Mouse (Mus musculus) neural tube, embryonic 13.5 days (tissue): ENCODE measurements around the gene 2610301B20Rik. TPM values are rescaled to one million over a fixed set of nuclear protein-coding genes. Genes with fewer than 3 reads are reported as not detected.
A peak's percentile ranks its signal among the peaks of the same experiment; 100 is the strongest.

Experiments used
- ATAC-seq: fragments of 200-750 bp; cut with Nextera tagmentation; 2 replicates; pipeline ENCODE4 v1.8.0; 2017; ENCODE audit warnings: low read depth, mild to moderate bottlenecking, moderate TSS enrichment, moderate library complexity
- H3K27ac ChIP-seq: fragments of 300-500 bp; sonication (generic); replicated peaks from 2 replicates; pipeline ENCODE4 v1.5.1; 2015; ENCODE audit warnings: moderate library complexity, mild to moderate bottlenecking, inconsistent platforms
- H3K27me3 ChIP-seq: fragments of 300-500 bp; sonication (generic); 2 replicates; pipeline ENCODE4 v1.6.1; 2015; ENCODE audit warnings: mild to moderate bottlenecking, inconsistent platforms
- H3K36me3 ChIP-seq: fragments of 300-500 bp; sonication (generic); 2 replicates; pipeline ENCODE4 v1.6.1; 2015; ENCODE audit warnings: mild to moderate bottlenecking, inconsistent platforms
- H3K4me1 ChIP-seq: fragments of 300-500 bp; sonication (generic); replicated peaks from 2 replicates; pipeline ENCODE4 v1.6.1; 2015; ENCODE audit warnings: inconsistent platforms
- H3K4me2 ChIP-seq: fragments of 300-500 bp; sonication (generic); 2 replicates; pipeline ENCODE4 v1.6.1; 2015; ENCODE audit warnings: inconsistent platforms, mild to moderate bottlenecking, moderate library complexity
- H3K4me3 ChIP-seq: fragments of 300-500 bp; sonication (generic); 2 replicates; pipeline ENCODE4 v1.5.1; 2015; ENCODE audit warnings: mild to moderate bottlenecking, inconsistent platforms
- H3K9ac ChIP-seq: fragments of 300-500 bp; sonication (generic); 2 replicates; pipeline ENCODE4 v1.6.1; 2015; ENCODE audit warnings: moderate library complexity, mild to moderate bottlenecking, inconsistent platforms
- H3K9me3 ChIP-seq: fragments of 300-500 bp; sonication (generic); 2 replicates; pipeline ENCODE4 v1.6.1; 2016; ENCODE audit warnings: inconsistent platforms
- WGBS: fragments of 180-500 bp; shearing (Covaris S2); methylation state at CpG from one replicate; pipeline ENCODE4 v1.1.7; 2015; 5-methylcytosine and 5-hydroxymethylcytosine counted together
- polyA plus RNA-seq: library from polyadenylated mRNA; unstranded; fragments of >200 nt; fragmentation: Nextera tagmentation; extraction: Ambion mirVana; gene quantifications from 2 replicates; pipeline ENCODE4 v1.2.1, GENCODE M21; 2015

Gene 2610301B20Rik
- polyA plus RNA-seq, 1 experiment from 2014 or later: 40.6 TPM

DNA sequence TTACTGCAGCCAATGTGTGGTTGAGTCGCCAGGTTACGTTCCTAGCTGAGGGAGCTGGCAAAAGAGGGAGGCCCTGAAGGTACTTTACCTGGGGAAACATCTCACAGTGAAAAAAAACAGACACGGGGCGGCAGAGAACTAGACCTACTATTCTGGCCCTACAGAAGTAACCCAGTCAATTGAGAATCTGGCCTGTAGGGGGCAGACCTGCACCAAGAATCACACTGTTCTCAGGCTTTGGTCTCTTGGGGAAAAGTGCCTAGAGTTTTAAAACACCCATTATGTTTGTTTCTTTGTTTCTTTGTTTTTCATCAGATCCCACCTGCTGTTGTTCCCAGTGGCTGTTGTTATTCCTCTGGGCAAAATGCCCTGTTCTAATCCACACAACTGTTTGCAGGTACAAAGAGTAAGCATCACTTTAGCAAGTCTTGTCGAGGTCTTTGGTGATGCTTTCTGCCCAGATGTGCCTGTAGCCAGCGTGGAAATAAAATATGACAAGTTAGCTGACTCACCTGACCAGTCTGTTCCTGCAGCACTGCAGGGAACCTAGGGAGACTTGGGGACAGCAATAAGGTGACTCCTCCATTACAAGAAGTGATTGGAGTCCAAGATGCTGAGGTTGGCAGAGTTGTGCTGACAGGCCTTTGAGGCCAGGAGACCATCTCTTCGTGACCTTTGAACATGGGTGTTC lies 38.5 kb downstream of the 2610301B20Rik start:
- ATAC-seq: peak; percentile 94
- 26% methylated on average over 7 of the region's 7 CpGs for WGBS
- Histone ChIP-seq H3K4me3 (no peak overlapping the region), H3K9me3 (no peaks in the 10 kb centered on the region), H3K4me1 (no peaks in the 10 kb centered on the region), H3K4me2 (no peak overlapping the region), H3K27ac (no peak overlapping the region), H3K36me3 (no peaks in the 10 kb centered on the region), H3K9ac (no peak overlapping the region), H3K27me3 (peaks cover 6% of the 10 kb centered on the region; the same call in 1 of the 2 replicates)

DNA sequence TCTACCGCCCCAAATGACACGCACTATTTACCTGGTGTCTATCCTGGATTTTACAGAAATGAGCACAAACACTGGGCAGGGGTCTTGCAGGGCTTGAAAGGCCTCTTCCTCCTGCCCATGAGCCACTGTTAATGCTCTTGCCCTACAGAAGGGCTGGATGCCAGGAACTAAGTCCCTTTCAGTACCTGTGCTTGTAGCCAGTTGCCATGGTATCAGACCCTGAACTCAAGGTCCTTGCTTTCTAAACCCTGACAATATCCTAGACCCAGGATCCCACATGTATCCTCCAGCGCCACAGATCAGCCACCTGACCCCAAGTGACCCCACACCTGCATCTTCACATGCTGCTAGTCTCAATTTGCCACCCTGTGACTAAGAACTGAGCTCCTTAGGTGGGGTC lies 39.1 kb downstream of the 2610301B20Rik start:
- Histone ChIP-seq H3K27ac (no peak overlapping the region), H3K9ac (no peak overlapping the region), H3K4me2 (no peak overlapping the region), H3K4me1 (no peaks in the 10 kb centered on the region), H3K4me3 (no peak overlapping the region), H3K27me3 (peaks cover 6% of the 10 kb centered on the region; the same call in 1 of the 2 replicates), H3K36me3 (no peaks in the 10 kb centered on the region), H3K9me3 (no peaks in the 10 kb centered on the region)
- ATAC-seq: no peak
- 84% methylated on average over 3 of the region's 3 CpGs for WGBS

DNA sequence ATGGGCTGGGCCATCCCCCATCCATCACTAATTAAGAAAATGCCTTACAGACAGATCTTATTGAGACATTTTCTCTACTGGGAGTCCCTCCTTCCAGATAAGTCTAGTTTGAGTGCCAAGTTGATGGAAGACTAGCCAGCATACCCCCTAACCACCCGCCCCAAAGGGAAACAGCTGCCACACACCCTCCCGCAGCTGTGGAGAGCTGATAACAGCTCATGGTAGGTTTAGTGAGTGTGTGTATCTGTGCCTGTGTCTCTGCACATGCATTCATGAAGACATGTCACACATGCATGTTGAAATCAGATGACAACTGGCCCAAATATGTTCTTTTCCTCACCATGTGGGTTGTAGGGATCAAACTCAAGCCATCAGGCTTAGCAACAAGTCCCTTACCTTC lies 40.5 kb downstream of the 2610301B20Rik start:
- H3K36me3 ChIP-seq: no peaks in the 10 kb centered on the region

DNA sequence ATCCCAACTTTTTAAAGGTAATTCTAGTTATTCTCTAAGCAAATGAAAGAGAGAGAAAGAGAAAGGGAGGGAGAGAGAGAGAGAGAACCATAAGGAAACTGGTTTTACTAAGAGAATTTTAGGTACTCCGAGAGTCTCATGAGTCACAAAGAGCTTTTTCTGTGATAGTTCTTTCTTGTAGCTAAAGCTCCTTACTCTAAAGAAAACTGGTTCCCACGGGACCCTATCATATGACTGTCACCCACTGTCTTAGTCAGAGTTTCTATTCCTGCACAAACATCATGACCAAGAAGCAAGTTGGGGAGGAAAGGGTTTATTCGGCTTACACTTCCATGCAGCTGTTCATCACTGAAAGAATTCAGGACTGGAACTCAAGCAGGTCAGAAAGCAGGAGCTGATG lies 41.0 kb downstream of the 2610301B20Rik start:
- no peaks in the 10 kb centered on the region for H3K4me1 ChIP-seq

More for the DNA sequence above, 40.5 kb downstream of the 2610301B20Rik start:
- H3K4me3 ChIP-seq: no peak overlapping the region
- no peak overlapping the region for H3K27ac ChIP-seq
- H3K9ac ChIP-seq: no peak overlapping the region
- no peaks in the 10 kb centered on the region for H3K9me3 ChIP-seq
- ATAC-seq: no peak
- H3K4me2 ChIP-seq: no peak overlapping the region
- H3K4me1 ChIP-seq: no peaks in the 10 kb centered on the region
- WGBS: 92% methylated on average over 2 of the region's 2 CpGs
- peaks cover 6% of the 10 kb centered on the region; the same call in 1 of the 2 replicates for H3K27me3 ChIP-seq

DNA sequence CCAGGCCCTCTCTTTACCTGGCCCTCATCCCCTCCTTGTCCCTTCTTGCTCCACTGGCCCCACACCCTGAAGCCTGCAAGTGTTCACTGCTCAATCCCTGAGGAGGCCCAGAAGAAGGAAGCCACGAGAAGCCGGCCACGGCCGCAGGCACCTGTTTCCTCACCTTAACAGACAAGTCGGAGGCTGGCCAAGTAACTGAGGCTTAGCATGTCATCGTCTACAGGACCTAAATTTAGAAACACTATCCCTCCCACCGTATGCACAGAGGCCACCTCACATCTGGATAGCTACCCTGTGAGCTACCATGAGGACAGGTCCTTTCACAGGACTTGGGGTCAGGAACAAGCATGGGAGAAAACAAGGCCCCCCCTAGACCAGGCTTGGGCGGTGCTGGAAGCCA lies 44.1 kb downstream of the 2610301B20Rik start:
- no peak for ATAC-seq
- Histone ChIP-seq H3K4me2 (no peak overlapping the region), H3K36me3 (no peaks in the 10 kb centered on the region), H3K9ac (no peak overlapping the region), H3K4me1 (peaks cover 4% of the 10 kb centered on the region; the same call in 1 of the 2 replicates), H3K9me3 (no peaks in the 10 kb centered on the region), H3K4me3 (no peak overlapping the region), H3K27ac (no peak overlapping the region), H3K27me3 (no peaks in the 10 kb centered on the region)
- 85% methylated on average over 8 of the region's 8 CpGs for WGBS

More for the DNA sequence above, 41.0 kb downstream of the 2610301B20Rik start:
- H3K4me2 ChIP-seq: no peak overlapping the region
- H3K9ac ChIP-seq: no peak overlapping the region
- ATAC-seq: no peak
- 89% methylated on average over 3 of the region's 3 CpGs for WGBS
- no peak overlapping the region for H3K27ac ChIP-seq
- H3K9me3 ChIP-seq: no peaks in the 10 kb centered on the region
- peaks cover 6% of the 10 kb centered on the region; the same call in 1 of the 2 replicates for H3K27me3 ChIP-seq
- H3K4me3 ChIP-seq: no peak overlapping the region
- H3K36me3 ChIP-seq: no peaks in the 10 kb centered on the region

DNA sequence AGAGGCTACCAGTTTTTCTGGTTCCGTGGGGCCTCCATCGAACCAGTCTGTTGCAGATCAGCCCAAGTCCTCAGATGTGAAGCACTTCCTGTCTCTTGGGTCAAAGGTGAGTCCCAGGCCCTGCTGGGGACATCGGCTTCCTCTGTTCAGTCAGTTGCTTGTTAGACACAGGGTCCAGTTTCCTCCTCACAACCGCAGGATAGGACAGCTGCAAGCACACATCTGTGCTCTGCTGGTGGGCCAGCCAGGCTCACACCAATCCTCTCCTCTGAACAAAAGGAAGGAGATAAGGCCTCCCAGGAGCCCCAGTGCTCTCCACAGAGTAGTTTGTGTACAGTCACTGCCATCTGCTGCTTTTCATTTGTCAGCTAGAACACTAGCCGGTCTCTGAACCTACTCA lies 44.8 kb downstream of the 2610301B20Rik start:
- Histone ChIP-seq H3K36me3 (no peaks in the 10 kb centered on the region), H3K4me2 (no peak overlapping the region), H3K9me3 (no peaks in the 10 kb centered on the region), H3K4me3 (no peak overlapping the region), H3K9ac (no peak overlapping the region), H3K27ac (no peak overlapping the region), H3K4me1 (peaks cover 5% of the 10 kb centered on the region; the same call in 1 of the 2 replicates), H3K27me3 (no peaks in the 10 kb centered on the region)
- WGBS: 81% methylated on average over 5 of the region's 5 CpGs
- no peak for ATAC-seq

DNA sequence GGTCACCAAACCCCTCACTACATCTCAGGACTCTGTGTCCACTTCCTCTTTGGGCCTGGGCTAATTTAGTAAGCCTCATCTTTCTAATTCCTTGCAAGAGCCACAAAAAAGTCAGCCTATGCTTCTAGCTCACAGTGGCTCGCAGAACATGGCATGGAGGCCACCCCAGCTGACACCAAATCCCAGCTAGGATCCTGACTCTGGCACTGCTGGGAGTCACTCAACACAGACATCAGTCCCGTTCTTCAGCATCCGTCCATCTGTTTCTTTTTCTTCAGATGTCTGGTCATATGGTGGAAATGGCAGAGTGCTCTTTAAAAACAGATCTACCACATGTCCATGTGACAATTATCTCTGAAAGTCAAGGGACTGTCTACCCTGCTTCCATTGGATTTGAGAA lies 45.2 kb downstream of the 2610301B20Rik start:
- H3K9me3 ChIP-seq: no peaks in the 10 kb centered on the region
- H3K4me1 ChIP-seq: peaks cover 5% of the 10 kb centered on the region; the same call in 1 of the 2 replicates
- no peak overlapping the region for H3K4me3 ChIP-seq
- WGBS: 86% methylated on average over 3 of the region's 3 CpGs
- no peak for ATAC-seq
- H3K27ac ChIP-seq: no peak overlapping the region
- no peaks in the 10 kb centered on the region for H3K36me3 ChIP-seq
- H3K27me3 ChIP-seq: no peaks in the 10 kb centered on the region
- no peak overlapping the region for H3K4me2 ChIP-seq
- no peak overlapping the region for H3K9ac ChIP-seq

DNA sequence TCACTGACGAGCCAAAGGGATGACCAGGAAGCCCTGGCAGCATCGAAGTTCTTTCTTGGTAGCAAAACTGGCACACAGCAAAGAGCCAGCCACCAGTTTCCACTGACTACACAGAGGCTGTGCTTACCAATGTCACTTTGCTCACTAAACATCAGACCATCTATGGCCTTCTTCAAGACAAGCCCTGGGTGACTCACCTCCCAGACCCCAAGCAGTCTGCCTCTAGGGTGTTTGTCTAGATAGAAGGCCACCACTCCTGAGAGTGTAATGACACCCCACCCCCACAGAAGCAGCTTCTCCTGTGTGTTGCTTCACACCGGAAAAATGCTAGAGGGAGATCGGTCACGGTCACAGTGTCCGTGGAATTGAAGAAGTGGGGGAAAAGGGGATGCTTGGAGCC lies 45.7 kb downstream of the 2610301B20Rik start:
- Histone ChIP-seq H3K4me1 (peaks cover 5% of the 10 kb centered on the region; the same call in 1 of the 2 replicates), H3K9me3 (no peaks in the 10 kb centered on the region)

DNA sequence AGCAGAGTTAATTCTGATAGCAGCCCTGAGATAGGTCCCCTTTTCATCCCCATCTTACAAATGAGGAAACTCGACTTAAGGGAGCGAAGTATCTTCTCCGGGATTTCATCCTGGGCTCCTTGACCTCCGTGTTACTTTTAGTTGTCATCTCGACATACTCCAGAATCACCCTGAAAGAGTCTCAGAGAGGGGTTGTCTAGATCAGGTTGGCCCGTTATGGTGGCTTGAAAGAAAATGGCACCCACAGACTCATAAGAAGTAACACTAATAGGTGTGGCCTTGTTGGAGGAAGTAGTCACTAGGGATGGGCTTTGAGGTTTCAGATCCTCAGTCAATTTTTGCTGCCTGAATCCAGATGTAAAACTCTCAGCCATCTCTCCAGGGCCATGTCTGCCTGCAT lies 46.3 kb downstream of the 2610301B20Rik start:
- H3K4me2 ChIP-seq: no peak overlapping the region
- no peaks in the 10 kb centered on the region for H3K36me3 ChIP-seq
- ATAC-seq: no peak

More for the DNA sequence above, 45.7 kb downstream of the 2610301B20Rik start:
- H3K9ac ChIP-seq: no peak overlapping the region
- no peaks in the 10 kb centered on the region for H3K36me3 ChIP-seq
- no peak overlapping the region for H3K4me2 ChIP-seq
- 90% methylated on average over 6 of the region's 6 CpGs for WGBS
- no peak overlapping the region for H3K4me3 ChIP-seq
- no peak for ATAC-seq
- no peaks in the 10 kb centered on the region for H3K27me3 ChIP-seq
- H3K27ac ChIP-seq: no peak overlapping the region

DNA sequence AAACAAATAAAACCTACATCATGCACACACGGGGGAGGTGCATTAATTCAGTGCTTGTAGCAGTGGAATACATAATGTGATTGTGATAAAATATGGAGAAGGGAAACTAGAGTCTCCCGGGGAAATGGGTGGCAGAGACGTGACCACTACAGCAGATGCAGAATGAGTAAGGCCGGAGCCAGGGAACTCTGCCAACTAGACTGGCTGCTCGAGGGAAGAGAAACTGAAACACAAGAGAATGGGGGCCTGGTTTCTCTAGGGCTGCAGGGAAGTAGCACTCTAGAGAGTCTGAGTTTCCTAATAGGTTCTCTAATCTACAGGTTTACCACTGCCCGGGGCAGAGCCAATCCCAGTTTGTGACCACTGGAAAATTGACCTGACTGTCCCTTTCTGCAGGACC lies 48.9 kb downstream of the 2610301B20Rik start:
- no peaks in the 10 kb centered on the region for H3K27me3 ChIP-seq
- no peak overlapping the region for H3K27ac ChIP-seq
- no peak overlapping the region for H3K4me3 ChIP-seq
- peaks cover 5% of the 10 kb centered on the region; the same call in 1 of the 2 replicates for H3K4me1 ChIP-seq
- no peak overlapping the region for H3K4me2 ChIP-seq
- no peaks in the 10 kb centered on the region for H3K9me3 ChIP-seq
- H3K9ac ChIP-seq: no peak overlapping the region
- 59% methylated on average over 6 of the region's 6 CpGs for WGBS
- H3K36me3 ChIP-seq: no peaks in the 10 kb centered on the region
- ATAC-seq: 0 out of 2 replicates have a peak, but pooled peaks have one; percentile 27

More for the DNA sequence above, 46.3 kb downstream of the 2610301B20Rik start:
- 93% methylated on average over 6 of the region's 6 CpGs for WGBS
- H3K27me3 ChIP-seq: no peaks in the 10 kb centered on the region
- no peak overlapping the region for H3K27ac ChIP-seq
- no peak overlapping the region for H3K9ac ChIP-seq
- H3K4me1 ChIP-seq: peaks cover 5% of the 10 kb centered on the region; the same call in 1 of the 2 replicates
- no peak overlapping the region for H3K4me3 ChIP-seq
- H3K9me3 ChIP-seq: no peaks in the 10 kb centered on the region

DNA sequence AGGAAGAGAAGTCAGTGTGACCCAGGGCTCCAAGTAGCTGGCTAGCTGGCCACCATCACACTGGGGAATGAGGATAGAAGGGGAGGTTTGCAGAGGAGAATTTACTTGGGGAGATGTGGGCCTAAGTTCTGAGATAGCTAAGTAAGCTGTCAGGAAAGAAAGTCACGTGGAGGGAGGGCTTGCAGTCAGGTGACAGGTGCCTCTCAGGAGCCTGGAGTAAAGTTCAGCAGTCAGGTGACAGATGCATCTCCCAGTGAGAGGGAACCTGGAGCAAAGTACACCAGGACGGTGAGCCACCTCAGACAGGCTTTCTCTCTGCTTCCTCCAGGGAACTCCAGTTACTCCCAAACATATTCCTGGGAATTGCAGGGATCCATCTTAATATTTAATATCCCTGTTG lies 49.8 kb downstream of the 2610301B20Rik start:
- no peak overlapping the region for H3K9ac ChIP-seq
- ATAC-seq: no peak
- H3K4me3 ChIP-seq: no peak overlapping the region
- no peak overlapping the region for H3K4me2 ChIP-seq
- H3K27me3 ChIP-seq: no peaks in the 10 kb centered on the region
- no peaks in the 10 kb centered on the region for H3K9me3 ChIP-seq
- WGBS: 80% methylated on average over 2 of the region's 2 CpGs
- no peak overlapping the region for H3K27ac ChIP-seq
- no peaks in the 10 kb centered on the region for H3K36me3 ChIP-seq
- peaks cover 5% of the 10 kb centered on the region; the same call in 1 of the 2 replicates for H3K4me1 ChIP-seq

DNA sequence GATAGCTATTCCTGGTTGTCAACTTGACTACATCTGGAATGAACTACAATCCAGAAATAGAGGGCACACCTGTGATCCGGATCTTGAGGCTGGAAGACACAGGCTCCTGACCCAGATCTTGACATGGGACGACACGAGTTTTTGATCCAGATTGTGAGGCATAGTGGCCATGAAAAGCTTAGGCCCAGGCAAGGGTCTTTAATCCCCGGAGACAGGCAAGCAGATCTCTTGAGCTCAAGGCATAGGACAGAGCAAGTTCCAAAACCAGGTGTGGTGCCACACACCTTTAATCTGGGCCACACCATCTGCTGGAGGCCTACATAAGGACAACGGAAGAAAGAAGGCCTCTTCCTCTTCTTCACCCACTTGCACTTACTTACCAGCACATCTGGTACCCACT lies 50.2 kb downstream of the 2610301B20Rik start:
- Histone ChIP-seq H3K4me1 (peaks cover 5% of the 10 kb centered on the region; the same call in 1 of the 2 replicates), H3K27ac (no peak overlapping the region), H3K4me2 (no peak overlapping the region), H3K9ac (no peak overlapping the region), H3K4me3 (no peak overlapping the region), H3K36me3 (no peaks in the 10 kb centered on the region), H3K9me3 (no peaks in the 10 kb centered on the region), H3K27me3 (no peaks in the 10 kb centered on the region)
- 92% methylated on average over 5 of the region's 5 CpGs for WGBS
- no peak for ATAC-seq
